Mouse (Mus musculus) kidney, postnatal 36 days (tissue): ENCODE measurements around the gene Slxl1.
"Not testable (repeated sequence)": the region's sequence is repeated elsewhere in the genome, so short reads cannot be mapped to it uniquely, and the experiment has no call there.

Experiments
- DNase-seq, 2 experiments: peaks; one replicate each; pipeline ENCODE4 v3.0.0; 2021 to 2022; ENCODE audit warnings: mixed read lengths in 2 of 2

Slxl1 gene

GRCm38 (mm10) chrX:55226576-55226975 lies at the start of gene Slxl1:
Gene Slxl1, plus strand, starts transcription at chrX:55226876.
- DNase-seq, result not testable (repeated sequence)
